Mouse (Mus musculus) stomach, embryonic 15.5 days (tissue): ENCODE results near the gene Chd2. TPM values are rescaled to one million over a fixed set of nuclear protein-coding genes. Genes with fewer than 3 reads are reported as not detected.

Experiments
- ATAC-seq: fragments of 200-750 bp; cut with Nextera tagmentation; 2 replicates; pipeline ENCODE4 v1.8.0; 2017; ENCODE audit warnings: low read depth, moderate number of reproducible peaks, moderate TSS enrichment; ENCODE audit not compliant: insufficient read depth, low FRiP score
- H3K27ac ChIP-seq: fragments of 300-500 bp; sonication (generic); 2 replicates; pipeline ENCODE4 v1.5.1; 2015; ENCODE audit warnings: mild to moderate bottlenecking, inconsistent platforms
- H3K27me3 ChIP-seq: fragments of 300-500 bp; sonication (generic); replicated peaks from 2 replicates; pipeline ENCODE4 v1.6.1; 2015; ENCODE audit warnings: inconsistent platforms
- H3K36me3 ChIP-seq: fragments of 300-500 bp; sonication (generic); 2 replicates; pipeline ENCODE4 v1.6.1; 2015; ENCODE audit warnings: inconsistent platforms
- H3K4me1 ChIP-seq: fragments of 300-500 bp; sonication (generic); 2 replicates; pipeline ENCODE4 v1.6.1; 2015; ENCODE audit warnings: inconsistent platforms
- H3K4me2 ChIP-seq: fragments of 300-500 bp; sonication (generic); 2 replicates; pipeline ENCODE4 v1.6.1; 2015; ENCODE audit warnings: mild to moderate bottlenecking, inconsistent platforms
- H3K4me3 ChIP-seq: fragments of 300-500 bp; sonication (generic); replicated peaks from 2 replicates; pipeline ENCODE4 v1.5.1; 2015; ENCODE audit warnings: inconsistent platforms
- H3K9ac ChIP-seq: fragments of 300-500 bp; sonication (generic); 2 replicates; pipeline ENCODE4 v1.6.1; 2015; ENCODE audit warnings: inconsistent platforms
- H3K9me3 ChIP-seq: fragments of 300-500 bp; sonication (generic); 2 replicates; pipeline ENCODE4 v1.6.1; 2016; ENCODE audit warnings: inconsistent platforms
- WGBS: fragments of 180-500 bp; shearing (Covaris S2); methylation state at CpG from one replicate; pipeline ENCODE4 v1.1.7; 2015; 5-methylcytosine and 5-hydroxymethylcytosine counted together
- polyA plus RNA-seq: library from polyadenylated mRNA; unstranded; fragments of >200 nt; fragmentation: Nextera tagmentation; extraction: Ambion mirVana; gene quantifications from 2 replicates; pipeline ENCODE4 v1.2.1, GENCODE M21; 2015

The Chd2 gene
- polyA plus RNA-seq, 1 experiment from 2014 or later = 43.3 TPM

DNA sequence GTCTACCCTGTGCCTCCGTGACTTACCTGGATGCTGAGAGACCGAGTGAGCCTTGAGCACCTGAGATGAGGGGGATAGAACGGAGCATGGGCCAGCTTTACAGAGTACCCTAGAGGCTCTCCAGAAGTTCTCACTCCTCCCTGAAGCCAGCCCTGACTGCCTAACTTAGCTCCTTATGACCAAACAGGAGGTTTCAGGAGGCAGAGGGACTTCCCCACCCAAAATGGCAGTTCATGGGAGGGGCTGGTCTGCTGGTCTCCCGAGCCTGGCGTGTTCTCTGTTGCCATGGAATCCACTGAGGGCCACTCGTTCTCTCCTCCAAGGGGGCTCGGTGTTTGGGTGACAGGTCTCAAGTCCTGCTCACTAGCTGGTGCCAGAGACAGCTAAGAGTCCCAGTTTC, 130.1 kb downstream of the Chd2 start:
- ATAC-seq = no peak
- Histone ChIP-seq H3K27ac (no peak overlapping the region), H3K9ac (no peak overlapping the region), H3K36me3 (0 out of 2 replicates have a peak, but pooled peaks cover 5% of the 10 kb centered on the region), H3K4me3 (no peak overlapping the region), H3K9me3 (no peaks in the 10 kb centered on the region), H3K4me2 (no peak overlapping the region), H3K27me3 (no peaks in the 10 kb centered on the region), H3K4me1 (no peaks in the 10 kb centered on the region; the same call in 1 of the 2 replicates)
- 62% methylated on average over 7 of the region's 7 CpGs for WGBS

DNA sequence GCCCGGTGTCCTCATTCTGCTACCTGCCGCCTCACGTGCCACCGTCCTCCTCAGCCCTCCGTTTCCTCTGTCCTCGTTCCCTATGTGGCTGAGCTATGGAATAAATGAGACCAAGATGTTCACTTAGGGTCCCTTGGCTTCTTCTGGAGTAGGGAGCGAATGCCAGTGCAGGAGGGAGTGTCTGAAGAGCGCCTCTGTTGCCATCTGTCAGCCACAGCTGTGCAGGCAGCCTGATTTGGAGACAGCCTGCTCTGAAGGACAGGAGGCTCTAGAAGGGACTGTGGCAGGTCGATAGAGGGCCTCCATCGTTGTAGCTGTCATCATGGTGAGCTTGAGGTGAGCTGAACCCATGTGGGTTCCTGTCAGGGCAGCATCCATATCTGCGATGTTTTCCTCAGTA, 136.1 kb downstream of the Chd2 start:
- no peaks in the 10 kb centered on the region for H3K27me3 ChIP-seq
- H3K4me1 ChIP-seq = peaks cover 12% of the 10 kb centered on the region; the same call in 1 of the 2 replicates
- WGBS = 92% methylated on average over 11 of the region's 11 CpGs

DNA sequence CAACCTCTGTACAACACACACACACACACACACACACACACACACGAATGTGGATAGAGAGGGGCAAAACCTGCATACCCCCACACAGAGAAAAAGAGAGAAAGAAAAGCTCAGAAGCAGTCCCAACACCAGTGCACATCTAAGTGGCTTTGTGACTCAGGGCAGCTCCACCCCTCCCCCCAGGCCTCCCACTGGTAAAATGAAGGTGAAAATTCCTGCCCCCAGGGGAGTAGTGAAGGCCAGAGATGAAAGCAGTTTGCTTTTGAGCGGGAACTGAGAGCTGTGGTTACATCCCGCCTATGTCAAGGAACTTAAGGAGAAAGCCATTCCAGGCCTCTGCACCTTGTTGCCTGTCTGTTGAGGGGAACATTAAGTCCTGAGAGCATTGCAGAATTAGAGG, 138.1 kb downstream of the Chd2 start:
- WGBS = 55% methylated on average over 3 of the region's 3 CpGs
- no peaks in the 10 kb centered on the region for H3K9me3 ChIP-seq
- no peak overlapping the region for H3K9ac ChIP-seq
- no peak overlapping the region for H3K4me2 ChIP-seq
- no peak overlapping the region for H3K27ac ChIP-seq
- H3K4me1 ChIP-seq = peaks cover 33% of the 10 kb centered on the region
- no peaks in the 10 kb centered on the region for H3K27me3 ChIP-seq
- no peak for ATAC-seq
- peaks cover 12% of the 10 kb centered on the region; the same call in 1 of the 2 replicates for H3K36me3 ChIP-seq
- no peak overlapping the region for H3K4me3 ChIP-seq

More for the DNA sequence above, 136.1 kb downstream of the Chd2 start:
- Histone ChIP-seq H3K36me3 (peaks cover 17% of the 10 kb centered on the region; the same call in 1 of the 2 replicates), H3K9ac (no peak overlapping the region), H3K4me2 (no peak overlapping the region), H3K9me3 (no peaks in the 10 kb centered on the region), H3K27ac (no peak overlapping the region), H3K4me3 (no peak overlapping the region)
- no peak for ATAC-seq

DNA sequence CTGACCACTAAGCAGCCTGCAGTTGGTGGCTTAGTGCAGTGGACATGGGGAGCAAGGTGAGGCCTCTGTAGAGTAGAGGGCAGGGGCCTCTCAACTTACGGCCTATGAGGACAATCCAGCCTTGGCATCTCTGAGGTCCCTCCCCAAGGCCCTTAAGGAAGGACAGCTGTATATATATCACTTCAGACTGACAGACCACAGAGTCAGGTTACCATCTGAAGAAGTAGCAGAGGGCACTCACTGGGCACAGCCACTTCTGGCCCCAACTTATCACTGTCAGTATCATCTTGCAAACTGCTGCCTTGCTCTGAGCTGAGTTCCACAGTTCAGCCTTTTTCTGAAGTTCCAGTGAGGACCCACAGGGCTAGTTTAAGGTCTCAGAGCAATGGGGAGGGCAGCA, 139.0 kb downstream of the Chd2 start:
- no peak for ATAC-seq
- Histone ChIP-seq H3K4me1 (peaks cover 41% of the 10 kb centered on the region), H3K27me3 (no peaks in the 10 kb centered on the region), H3K27ac (no peak overlapping the region), H3K9ac (no peak overlapping the region), H3K36me3 (peaks cover 12% of the 10 kb centered on the region; the same call in 1 of the 2 replicates), H3K4me2 (no peak overlapping the region), H3K9me3 (no peaks in the 10 kb centered on the region), H3K4me3 (no peak overlapping the region)
- 78% methylated on average over 1 of the region's 1 CpGs for WGBS

DNA sequence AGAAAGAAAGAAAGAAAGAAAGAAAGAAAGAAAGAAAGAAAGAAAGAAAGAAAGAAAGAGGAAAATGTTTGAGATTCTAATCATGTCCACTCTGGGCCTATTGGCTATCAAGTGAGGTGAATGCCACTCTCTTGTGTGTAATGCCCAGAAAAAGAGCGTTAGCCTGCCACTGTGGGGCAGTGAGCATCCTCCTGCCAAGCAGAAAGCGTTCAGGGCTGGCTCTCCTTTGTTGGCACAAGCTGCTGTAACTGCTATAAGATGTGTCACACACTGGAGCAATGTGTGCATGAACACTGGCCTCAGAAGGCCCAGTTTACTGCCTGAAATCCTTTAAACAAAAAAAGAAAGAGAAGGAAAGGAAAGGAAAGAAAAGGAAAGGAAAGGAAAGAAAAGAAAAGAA, 139.5 kb downstream of the Chd2 start:
- ATAC-seq = no peak
- Histone ChIP-seq H3K4me2 (no peak overlapping the region), H3K27ac (no peak overlapping the region), H3K9me3 (no peaks in the 10 kb centered on the region), H3K9ac (no peak overlapping the region), H3K4me3 (no peak overlapping the region), H3K27me3 (no peaks in the 10 kb centered on the region), H3K4me1 (peaks cover 47% of the 10 kb centered on the region), H3K36me3 (peaks cover 12% of the 10 kb centered on the region; the same call in 1 of the 2 replicates)
- 63% methylated on average over 2 of the region's 2 CpGs for WGBS

DNA sequence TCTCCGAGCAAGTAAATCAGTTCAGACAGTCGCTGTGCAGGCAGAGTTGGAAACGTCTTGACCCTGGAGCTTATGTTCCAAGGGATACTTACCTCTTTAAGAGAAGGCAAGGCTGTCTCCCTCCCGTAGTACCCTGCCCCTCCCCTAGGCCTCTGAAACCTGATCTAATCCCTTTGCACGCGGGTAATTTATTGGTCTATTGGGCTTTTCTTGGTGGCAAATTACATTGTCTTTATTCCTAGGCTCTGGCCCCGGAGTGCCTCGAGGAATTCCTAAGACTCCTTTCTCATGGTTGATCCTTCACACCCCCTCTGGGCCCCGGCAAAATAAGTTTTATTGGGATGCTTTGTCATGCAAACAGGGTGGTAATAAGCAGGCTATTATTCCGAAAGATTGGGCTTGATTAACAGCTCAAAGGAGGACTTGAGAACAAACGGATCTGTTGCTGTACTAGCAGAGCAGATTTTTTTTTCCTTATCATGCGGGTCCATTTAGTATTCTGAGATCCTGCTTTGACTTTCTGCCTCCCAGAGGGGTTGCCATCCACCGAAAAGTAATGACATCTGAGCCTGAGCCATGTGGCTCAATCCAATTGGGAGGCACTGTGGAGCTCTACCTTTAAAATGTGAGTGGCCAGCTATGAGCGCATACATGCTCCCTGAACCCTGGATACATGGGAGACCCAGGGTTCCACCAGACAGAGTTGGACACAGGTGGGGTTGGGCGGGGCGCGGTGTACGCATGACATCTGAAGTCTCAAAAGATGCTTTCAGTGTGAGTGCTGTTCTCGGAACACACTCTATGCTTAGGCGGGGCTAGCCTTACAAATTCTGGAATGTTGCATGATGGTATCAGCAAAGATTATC, 141.3 kb downstream of the Chd2 start:
- 33% methylated on average over 20 of the region's 20 CpGs for WGBS
- Histone ChIP-seq H3K9me3 (no peaks in the 10 kb centered on the region), H3K27ac (no peak overlapping the region), H3K4me2 (peak overlapping the region; percentile 60), H3K4me1 (peaks cover 47% of the 10 kb centered on the region), H3K27me3 (no peaks in the 10 kb centered on the region), H3K36me3 (peaks cover 4% of the 10 kb centered on the region; the same call in 1 of the 2 replicates), H3K4me3 (peak overlapping the region; percentile 20), H3K9ac (no peak overlapping the region)
- ATAC-seq = peak; percentile 25; the same call in 1 of the 2 replicates

DNA sequence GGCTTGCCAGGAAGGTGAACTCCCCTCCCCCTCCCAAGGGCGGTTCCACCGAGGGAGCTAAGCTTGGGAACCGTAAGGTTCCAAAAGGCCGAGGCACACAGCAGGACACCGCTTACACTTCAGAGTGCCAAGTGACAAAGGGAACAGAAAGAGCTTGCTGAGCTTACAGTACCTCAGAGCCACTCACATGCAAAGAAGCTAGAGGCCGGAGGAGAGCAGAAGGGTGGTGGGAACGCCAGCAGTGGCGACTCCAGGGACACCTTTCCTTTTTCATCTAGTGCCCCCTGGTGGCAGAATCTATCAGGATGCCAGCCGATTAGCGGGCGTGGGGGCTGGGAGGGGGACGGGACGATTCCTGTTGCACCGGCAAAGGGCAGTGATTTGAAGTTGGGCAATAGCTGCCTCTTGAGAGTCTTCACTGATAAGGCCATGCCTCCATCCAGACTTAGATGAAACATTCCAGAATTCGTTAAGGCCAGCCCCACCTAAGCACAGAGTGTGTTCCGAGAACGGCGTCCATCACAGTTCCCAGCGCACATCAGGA, 142.1 kb downstream of the Chd2 start:
- H3K36me3 ChIP-seq = no peaks in the 10 kb centered on the region
- H3K4me2 ChIP-seq = peak overlapping the region; percentile 60
- peaks cover 47% of the 10 kb centered on the region for H3K4me1 ChIP-seq
- ATAC-seq = peak; percentile 51; the same call in 1 of the 2 replicates
- no peaks in the 10 kb centered on the region for H3K27me3 ChIP-seq
- no peaks in the 10 kb centered on the region for H3K9me3 ChIP-seq
- H3K4me3 ChIP-seq = peak overlapping the region; percentile 20
- no peak overlapping the region for H3K9ac ChIP-seq
- H3K27ac ChIP-seq = no peak overlapping the region; the same call in 1 of the 2 replicates
- WGBS = 6% methylated on average over 19 of the region's 19 CpGs

DNA sequence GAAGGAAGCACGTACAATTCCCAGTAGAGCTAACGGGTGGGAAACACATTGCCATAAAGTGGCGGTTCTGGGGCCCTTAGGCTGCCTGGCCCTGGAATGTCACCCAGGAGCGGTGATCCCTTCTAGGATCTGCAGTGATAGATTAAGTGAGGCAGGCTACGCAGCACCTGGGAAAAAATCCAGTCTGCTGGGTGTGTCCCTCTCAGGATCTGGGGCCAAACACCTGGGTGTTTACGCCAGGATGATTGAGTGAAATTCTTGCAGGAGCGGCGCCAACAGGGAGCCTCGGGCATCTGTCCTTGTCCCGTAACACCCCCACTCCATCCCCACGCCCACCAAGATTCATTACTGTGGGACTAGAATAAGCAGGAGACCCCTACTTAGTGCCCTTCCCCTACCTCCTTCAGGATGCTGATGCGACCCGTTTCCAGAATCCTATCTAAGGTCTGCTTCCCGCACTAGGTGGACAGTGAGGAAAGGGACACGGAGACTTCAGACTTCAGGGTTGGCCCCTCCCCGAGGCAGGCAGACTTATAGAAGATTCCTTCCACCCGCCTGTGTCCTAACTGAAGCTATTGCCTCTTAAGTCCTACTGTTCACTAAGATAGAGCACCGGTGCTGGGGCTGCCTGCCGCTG, 142.7 kb downstream of the Chd2 start:
- Histone ChIP-seq H3K9ac (no peak overlapping the region), H3K27me3 (no peaks in the 10 kb centered on the region), H3K4me3 (peak overlapping the region; percentile 20), H3K27ac (no peak overlapping the region; the same call in 1 of the 2 replicates), H3K9me3 (no peaks in the 10 kb centered on the region), H3K4me1 (peaks cover 48% of the 10 kb centered on the region), H3K36me3 (no peaks in the 10 kb centered on the region), H3K4me2 (peak overlapping the region; percentile 60)
- 21% methylated on average over 19 of the region's 19 CpGs for WGBS
- ATAC-seq = peak; percentile 8; the same call in 1 of the 2 replicates

DNA sequence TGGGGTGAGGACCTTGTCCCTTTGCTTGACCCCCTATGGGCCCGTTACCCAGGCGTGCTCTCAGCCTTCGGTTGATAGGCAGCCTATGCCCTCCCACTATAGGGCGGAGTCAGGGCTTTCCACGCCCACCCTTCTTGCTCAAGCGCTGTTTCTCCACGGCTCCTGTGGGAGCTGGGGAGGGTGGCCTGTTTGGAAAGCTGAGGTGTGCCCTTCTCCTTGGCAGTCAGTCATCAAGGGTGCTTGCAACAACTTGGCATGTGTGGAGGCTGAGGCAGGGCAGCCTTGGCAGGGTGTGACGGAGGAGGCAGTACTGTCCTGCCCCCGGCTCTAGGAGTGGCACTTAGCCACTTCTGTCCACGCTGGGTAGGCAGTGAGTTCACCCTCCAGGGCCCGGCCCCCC, 143.3 kb downstream of the Chd2 start:
- ATAC-seq = peak; percentile 43; the same call in 1 of the 2 replicates
- H3K27me3 ChIP-seq = no peaks in the 10 kb centered on the region
- H3K36me3 ChIP-seq = no peaks in the 10 kb centered on the region
- no peak overlapping the region for H3K27ac ChIP-seq
- H3K9me3 ChIP-seq = no peaks in the 10 kb centered on the region
- H3K4me2 ChIP-seq = peak overlapping the region; percentile 60
- peaks cover 51% of the 10 kb centered on the region for H3K4me1 ChIP-seq
- no peak overlapping the region for H3K9ac ChIP-seq
- 11% methylated on average over 11 of the region's 11 CpGs for WGBS
- H3K4me3 ChIP-seq = peak overlapping the region; percentile 20; the same call in 1 of the 2 replicates

DNA sequence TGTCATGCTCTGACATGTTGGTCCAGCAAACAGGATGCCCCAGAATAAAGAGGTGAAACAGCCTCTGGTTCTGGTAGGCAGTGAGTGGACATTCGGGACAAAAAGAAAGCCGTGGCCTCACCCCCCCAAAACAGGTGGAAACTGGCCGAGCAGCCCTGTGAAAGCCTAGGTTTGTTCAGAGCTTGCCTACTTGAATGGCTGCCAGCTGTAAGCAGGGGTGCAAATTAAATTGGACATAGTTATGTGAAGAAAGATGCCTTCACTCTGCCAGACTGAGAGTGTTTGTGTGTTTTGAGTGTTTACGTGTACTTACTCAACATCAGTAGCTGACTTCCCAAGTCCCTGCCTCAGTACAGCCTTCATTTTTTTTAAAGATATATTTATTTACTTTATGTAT, 147.6 kb downstream of the Chd2 start:
- H3K27me3 ChIP-seq = no peaks in the 10 kb centered on the region
- peaks cover 40% of the 10 kb centered on the region for H3K4me1 ChIP-seq
- no peak for ATAC-seq
- peak overlapping the region; percentile 66; the same call in 1 of the 2 replicates for H3K4me3 ChIP-seq
- no peaks in the 10 kb centered on the region for H3K36me3 ChIP-seq
- 38% methylated on average over 4 of the region's 4 CpGs for WGBS
- no peak overlapping the region for H3K27ac ChIP-seq
- H3K9ac ChIP-seq = no peak overlapping the region
- peak overlapping the region; percentile 73 for H3K4me2 ChIP-seq
- H3K9me3 ChIP-seq = no peaks in the 10 kb centered on the region

DNA sequence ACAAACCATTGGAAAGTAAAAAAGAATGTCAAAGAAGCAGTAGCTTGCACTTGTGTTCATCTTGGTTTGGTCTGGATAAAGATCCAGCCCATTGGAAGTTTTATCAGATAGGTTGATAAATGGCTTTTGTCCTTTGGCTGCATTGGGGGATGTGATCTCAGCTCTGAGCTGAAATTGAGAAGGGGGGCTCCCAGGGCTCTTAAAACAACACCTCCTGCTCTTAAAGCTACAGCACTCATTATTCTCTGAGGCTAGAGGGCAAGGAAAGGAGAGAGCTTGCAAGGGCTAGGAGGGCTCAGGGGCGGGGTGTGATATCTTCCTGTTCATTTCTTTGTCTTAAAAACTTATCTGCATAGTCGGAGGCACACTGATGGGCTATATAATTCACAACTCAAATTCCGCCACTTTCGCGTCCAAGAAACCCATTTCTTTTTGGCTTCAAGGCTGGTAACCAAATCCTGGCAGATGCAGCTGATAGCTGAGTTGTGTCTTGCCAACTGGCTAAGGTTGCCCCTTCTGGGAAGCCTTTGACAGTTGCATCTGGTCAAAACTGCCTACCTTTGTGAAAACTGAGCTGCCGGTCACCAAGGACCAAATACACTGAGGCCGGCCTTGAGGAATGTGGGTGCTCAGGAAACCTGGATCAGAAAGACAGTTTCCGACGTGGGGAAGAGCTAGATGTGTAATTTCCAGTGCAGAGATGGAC, 148.2 kb downstream of the Chd2 start:
- Histone ChIP-seq H3K4me1 (peaks cover 34% of the 10 kb centered on the region), H3K27me3 (no peaks in the 10 kb centered on the region), H3K9ac (no peak overlapping the region), H3K4me2 (peak overlapping the region; percentile 73), H3K4me3 (peak overlapping the region; percentile 66), H3K36me3 (no peaks in the 10 kb centered on the region), H3K27ac (no peak overlapping the region), H3K9me3 (no peaks in the 10 kb centered on the region)
- no peak for ATAC-seq
- WGBS = 30% methylated on average over 9 of the region's 9 CpGs
